Mouse (Mus musculus): ENCODE data around the gene Nrf1.

The Nrf1 gene

DNA sequence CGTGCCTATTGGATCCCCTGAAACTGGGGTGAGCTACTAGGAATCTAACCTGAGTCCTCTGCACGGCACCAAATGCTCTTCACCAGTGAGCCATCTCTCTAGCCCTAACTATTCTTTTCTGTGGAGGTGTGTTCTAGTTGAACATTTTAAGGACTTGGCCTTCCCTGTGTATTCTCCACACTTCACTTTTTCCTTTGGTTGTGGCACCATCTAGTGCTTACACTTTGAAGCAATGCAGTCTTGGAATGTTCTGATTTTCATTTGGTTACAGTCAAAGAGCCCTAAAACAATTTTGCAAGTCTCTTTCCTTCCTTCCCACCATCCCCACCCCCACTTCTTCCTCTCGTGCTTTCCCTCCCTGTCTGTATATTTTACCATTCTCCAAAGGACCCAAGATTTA, 33.6 kb downstream of the Nrf1 start:
- DNase-seq: peak; percentile 57 to 59

DNA sequence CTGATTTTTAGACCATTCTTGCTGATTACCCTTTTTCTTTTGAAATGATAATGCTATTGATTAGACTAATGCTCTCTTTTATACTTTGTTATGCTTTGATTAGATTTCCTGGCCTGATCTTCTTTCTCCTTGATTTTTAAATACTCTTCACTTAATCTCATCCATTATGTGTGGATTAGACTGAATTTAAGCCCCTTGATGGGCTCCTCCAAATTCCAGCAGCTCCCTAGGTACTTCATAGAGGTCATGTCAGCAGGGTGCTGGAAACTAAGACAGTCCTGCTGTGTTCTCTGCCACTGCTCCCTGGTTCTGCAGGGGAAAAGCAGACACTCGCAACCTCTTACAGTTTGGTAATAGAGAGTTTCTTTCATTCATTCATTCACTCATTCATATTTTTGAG, 35.5 kb downstream of the Nrf1 start:
- no peak for DNase-seq

DNA sequence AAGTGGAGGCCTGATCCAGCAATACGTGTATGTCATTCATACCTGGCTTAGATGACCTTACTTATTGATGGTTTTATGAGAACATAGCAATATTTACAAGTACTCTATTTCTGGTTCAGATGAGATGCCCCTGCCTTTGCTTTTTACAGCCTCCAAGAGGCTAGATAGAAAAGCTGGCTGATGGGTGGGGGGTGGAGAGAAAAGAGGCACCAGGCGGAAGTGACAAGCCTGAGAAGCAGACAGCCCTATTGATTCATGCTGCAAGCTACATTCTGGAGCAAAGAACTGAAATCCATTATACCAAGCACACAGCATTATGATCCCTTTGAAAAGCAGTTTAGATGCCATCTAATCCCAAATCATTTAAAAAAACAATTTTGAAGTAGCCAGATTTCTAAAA, 37.6 kb downstream of the Nrf1 start:
- no peak for DNase-seq

DNA sequence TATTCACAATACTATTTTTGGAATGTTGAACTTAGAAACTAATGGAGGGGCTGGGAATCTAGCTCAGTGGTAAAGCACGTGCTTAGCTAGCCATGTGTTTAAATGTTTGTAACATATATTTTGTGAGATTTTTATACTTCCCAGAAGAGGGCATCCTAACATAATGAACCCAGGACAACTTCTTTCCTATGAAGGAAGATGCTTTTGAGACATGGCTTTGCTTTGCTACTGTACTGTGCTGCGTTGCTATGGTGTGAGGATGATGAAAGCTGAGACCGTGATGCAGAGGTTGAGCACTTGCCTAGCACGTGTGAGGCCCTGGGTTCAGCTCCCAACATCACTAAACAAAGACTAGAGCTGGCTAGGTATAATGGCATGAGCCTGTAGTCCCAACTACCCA, 43.4 kb downstream of the Nrf1 start:
- DNase-seq: no peak

DNA sequence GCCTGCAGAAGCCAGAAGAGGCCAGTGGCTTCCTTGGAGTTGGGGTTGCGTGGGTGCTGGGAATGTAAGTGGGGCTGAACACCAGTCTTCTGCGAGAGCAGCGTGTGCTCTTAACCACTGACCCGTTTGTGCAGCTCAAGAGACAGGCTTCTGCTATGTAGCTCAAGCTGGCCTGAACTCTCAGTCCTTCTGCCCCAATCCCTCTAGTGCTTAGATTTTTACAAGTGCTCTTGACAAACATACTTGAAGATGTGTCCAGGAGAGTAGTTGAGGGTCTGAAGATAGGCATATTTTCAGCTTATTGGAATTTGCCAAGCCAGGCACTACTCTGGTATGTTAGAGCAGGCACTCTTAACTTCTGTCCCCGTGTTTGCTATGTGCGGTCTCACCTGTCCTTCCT, 45.0 kb downstream of the Nrf1 start:
- no peak for DNase-seq

DNA sequence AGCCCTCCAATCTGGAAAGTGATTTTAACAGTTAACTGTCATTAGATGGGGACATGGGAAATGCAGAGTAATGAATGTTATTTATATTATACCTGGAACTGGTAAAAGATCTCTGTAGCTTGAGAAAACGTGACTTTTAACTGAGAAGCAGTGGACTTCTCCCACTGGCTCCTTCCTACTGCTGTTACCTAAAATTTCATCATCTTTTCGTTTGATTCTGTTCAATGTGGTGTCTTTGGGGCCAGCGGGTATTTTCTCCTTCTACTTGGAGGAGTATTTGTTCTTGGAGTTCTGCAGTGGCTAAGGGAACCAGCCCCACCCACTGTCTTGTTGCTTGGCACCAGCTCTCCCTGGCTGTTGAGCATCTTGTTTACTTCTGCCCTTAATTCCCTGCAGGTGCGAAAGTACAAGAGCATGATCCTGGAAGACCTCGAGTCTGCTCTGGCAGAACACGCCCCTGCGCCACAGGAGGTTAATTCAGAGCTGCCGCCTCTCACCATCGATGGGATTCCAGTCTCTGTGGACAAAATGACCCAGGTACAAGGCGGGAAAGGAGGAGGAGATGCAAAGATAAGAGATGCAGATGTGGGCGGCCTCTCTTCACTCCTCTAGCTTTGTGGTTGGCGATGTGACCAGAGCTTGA, 54.1 kb downstream of the Nrf1 start:
- no peak for DNase-seq

DNA sequence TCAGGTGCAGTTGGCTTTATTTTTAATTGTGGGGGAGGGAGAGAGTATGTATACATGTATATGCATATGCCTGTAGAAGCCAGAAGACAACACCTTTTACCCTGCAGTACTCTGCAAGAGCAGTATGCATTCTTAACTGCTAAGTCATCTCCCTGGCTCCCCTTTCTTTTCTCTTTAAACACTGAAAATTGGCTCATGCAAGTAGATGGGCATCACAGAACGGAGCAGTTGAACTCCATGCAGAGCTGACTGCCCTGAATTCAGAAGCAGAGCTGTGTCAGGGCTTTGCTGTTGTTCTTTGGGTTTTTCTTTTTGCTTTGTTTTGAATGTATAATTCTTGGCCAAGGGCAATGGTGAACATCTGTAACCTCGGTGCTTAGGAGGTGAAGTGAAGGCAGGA, 58.3 kb downstream of the Nrf1 start:
- no peak for DNase-seq

GRCm38 (mm10) chr6:30107456-30107855, 59.7 kb downstream of the Nrf1 start:
- no peak for DNase-seq

- DNase-seq: no peak
These were observed 62.2 kb downstream of the Nrf1 start for GRCm38 (mm10) chr6:30109820-30110502.

- peak; percentile 6 for DNase-seq
These were observed 64.8 kb downstream of the Nrf1 start for GRCm38 (mm10) chr6:30112349-30113132.

DNA sequence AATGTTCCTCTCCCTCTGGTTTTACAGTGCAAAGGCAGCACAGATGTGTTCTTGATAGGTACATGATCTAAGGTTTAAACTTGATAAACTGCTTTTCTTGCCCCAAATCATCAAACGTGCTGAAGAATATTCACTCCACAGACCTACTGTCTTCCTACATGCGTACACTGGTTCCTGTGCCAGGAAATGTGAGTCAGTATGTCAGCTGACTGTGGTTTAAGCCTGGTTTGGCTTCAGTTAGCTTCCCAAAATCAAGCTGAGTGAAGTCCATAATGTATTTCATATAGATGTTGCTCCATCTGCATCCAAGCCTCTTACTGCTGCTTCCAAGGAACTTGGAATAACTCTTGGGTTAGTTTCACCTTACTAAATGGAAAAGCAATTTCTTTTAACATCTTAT, 66.3 kb downstream of the Nrf1 start:
- no peak for DNase-seq

GRCm38 (mm10) chr6:30121152-30121551, 73.4 kb downstream of the Nrf1 start:
- DNase-seq: no peak

- no peak for DNase-seq
These were observed 73.8 kb downstream of the Nrf1 start for GRCm38 (mm10) chr6:30121600-30121999.

DNA sequence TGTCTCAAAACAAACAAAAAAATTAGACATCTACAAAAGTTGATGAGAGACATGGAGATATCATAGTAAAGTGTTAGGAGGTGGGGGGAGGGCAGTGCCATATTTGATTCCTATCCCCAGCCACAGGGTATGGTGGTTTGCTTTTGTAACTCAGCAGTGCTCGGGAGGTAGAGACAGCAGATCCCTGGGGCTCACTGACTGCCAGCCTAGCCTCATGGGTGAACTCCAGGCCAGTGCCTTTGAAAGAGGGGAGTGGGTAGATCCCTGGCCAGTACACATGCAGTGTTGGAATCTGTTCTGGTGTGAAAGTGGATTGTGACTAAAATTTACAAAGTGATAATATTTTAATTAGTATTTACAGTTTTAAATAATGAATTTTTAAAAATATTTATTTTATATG, 75.6 kb downstream of the Nrf1 start:
- no peak for DNase-seq

- no peak for DNase-seq
These were observed 78.3 kb downstream of the Nrf1 start for GRCm38 (mm10) chr6:30126060-30126459.

DNA sequence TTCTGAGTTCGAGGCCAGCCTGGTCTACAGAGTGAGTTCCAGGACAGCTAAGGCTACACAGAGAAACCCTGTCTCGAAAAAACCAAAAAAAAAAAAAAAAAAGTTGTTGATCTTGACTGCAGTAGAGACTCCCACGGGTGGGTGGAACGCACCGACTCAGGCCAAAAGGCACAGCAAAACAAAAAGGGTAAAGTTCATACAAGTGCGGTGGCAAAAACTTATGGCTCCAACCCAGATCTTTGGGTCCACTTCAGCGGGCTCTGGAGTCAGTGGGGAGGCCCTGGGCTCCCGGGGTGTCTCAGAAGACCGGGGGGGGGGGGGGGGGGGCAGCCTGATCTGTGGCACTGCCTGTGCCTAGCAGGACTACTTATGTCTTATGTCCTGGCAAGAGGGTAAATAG, 79.0 kb downstream of the Nrf1 start:
- DNase-seq: no peak

DNA sequence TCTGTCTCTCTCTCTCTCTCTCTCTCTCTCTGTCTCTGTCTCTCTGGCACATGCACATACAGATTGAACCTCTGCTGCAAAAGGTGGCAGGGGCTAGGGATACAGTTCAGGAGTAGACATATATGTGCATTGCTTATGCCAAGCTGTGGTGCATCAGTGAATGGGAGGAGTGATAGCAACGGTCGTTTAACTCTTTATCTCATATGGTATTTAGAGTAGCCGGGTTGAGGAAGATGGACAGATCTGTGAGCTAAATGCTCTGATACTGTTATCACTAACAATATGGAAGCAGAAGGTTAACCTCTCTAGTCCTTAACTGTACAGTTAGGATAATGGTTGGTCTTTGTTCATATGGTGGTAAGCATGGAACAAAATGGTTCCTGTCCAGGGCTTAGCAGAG, 84.6 kb downstream of the Nrf1 start:
- no peak for DNase-seq

GRCm38 (mm10) chr6:30135590-30135989, 87.8 kb downstream of the Nrf1 start:
- DNase-seq: no peak

GRCm38 (mm10) chr6:30137227-30137626, 89.4 kb downstream of the Nrf1 start:
- DNase-seq: no peak

DNA sequence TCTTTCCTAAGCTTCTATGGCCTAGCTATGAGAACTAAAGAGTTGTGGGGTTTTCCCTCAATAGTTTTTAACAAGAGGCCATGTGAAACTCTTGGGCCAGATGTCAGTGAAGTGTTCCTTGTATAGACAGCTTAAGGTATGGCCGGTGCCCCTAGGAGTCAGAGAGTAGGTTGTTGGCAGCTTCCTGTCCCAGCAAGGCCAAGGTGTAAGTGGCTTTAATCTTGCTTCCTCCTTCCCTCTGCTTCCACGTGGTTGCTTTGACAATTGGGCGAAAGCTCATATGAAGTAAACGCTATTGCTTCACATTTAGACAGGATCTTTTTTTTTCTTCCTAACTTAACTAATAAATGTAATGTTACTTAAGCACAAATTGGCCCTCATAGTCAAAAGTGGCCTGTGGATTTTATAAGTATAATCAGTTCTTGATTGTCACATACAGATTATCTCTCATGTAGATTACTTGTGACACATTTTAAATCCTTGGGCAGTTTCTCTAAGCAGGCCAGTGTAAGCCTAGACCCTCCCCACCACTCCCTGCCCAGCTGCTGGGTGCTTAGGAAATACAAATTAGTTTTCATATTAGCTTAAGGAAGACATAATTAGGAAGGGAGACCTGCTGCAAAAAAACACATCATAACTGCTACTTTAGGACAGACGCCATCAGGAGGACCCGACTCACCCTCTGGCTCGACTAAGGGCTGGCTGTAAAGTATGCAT, 91.7 kb downstream of the Nrf1 start:
- DNase-seq: no peak

GRCm38 (mm10) chr6:30143263-30143662, 95.5 kb downstream of the Nrf1 start:
- no peak for DNase-seq

DNA sequence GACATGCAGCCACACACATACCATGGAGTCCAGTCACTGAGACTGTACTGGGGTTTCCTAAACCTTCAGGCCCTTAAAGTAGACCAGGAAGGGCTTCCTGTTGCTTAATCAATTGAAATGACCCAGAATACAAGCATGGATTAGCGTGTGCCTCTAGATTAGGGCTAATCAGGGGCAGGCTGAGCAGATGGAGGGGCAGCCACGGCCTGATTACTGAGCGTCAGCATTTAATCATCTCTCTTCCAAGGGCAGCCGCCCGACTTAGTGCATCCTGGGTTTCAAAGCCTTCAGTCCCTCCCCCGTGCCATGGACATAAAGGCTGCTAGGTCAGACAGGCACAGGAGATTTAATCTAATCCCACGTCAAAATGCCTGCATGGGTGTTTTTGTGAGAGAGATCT, 99.3 kb downstream of the Nrf1 start:
- DNase-seq: no peak

DNA sequence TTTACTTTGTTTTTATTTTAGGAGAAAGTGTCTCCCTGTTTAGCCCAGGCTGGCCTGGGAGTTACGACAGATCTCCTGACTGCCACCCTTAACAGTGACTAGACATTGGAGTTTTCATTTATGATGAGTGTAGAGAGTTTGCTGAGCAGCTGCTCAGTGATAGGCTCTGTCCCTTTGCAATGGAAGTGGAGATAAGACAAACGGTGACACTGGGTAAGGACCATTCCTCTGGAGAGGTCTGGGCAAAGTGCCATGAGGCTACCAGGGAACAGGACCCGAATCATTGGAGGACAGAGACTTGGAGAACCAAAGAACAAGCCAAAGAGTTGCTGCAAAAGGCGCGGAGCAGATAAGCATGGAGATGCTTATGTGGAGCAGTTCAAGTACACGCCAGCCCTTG, 100.0 kb downstream of the Nrf1 start:
- no peak for DNase-seq

DNA sequence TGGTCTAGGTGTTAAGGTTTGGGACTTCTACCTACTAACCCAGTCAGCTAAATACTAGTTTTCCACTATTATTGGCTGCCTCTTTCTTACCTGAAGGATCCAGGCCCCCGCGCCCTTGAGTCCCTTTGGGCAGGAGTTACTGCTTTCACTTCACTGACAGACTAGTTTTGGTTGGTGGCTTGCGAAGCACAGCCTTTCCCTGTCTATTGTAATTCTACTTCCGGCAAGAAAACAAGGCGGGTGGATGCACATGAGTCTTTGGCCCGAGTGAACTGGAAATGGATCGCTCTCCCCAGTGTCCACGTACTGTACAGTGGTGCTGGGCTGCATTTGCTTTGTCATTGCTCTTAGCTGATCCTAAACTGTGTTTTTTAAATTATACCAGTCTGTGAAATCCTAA, 102.7 kb downstream of the Nrf1 start:
- no peak for DNase-seq

Measured in cerebellum, postnatal 14 days (tissue).